Mouse (Mus musculus) lung, postnatal 0 days (tissue): Measurements from ENCODE around the gene Clca4b. TPM values are rescaled to one million over a fixed set of nuclear protein-coding genes. Genes with fewer than 3 reads are reported as not detected.
"Not testable (repeated sequence)": the region's sequence is repeated elsewhere in the genome, so short reads cannot be mapped to it uniquely, and the experiment has no call there.

Experiments
- ATAC-seq: fragments of 200-750 bp; cut with Nextera tagmentation; 2 replicates; pipeline ENCODE4 v1.8.0; 2017; ENCODE audit warnings: moderate library complexity
- DNase-seq: peaks from one replicate; pipeline ENCODE4 v3.0.0-alpha.2; 2016; ENCODE audit warnings: low spot score
- H3K27ac ChIP-seq: fragments of 300-500 bp; sonication (generic); 2 replicates; pipeline ENCODE4 v1.5.1; 2014; ENCODE audit warnings: antibody characterized with exemption, mild to moderate bottlenecking, low read length, mixed read lengths
- H3K27me3 ChIP-seq: fragments of 300-500 bp; sonication (generic); replicated peaks from 2 replicates; pipeline ENCODE4 v1.6.1; 2014; ENCODE audit warnings: low read length, mixed read lengths; ENCODE audit not compliant: insufficient read depth
- H3K36me3 ChIP-seq: fragments of 300-500 bp; sonication (generic); 2 replicates; pipeline ENCODE4 v1.6.1; 2014; ENCODE audit warnings: low read length, mixed read lengths; ENCODE audit not compliant: insufficient read depth
- H3K4me1 ChIP-seq: fragments of 300-500 bp; sonication (generic); 2 replicates; pipeline ENCODE4 v1.6.1; 2014; ENCODE audit warnings: antibody characterized with exemption, low read depth, low read length, mixed read lengths; ENCODE audit not compliant: insufficient read depth
- H3K4me2 ChIP-seq: fragments of 300-500 bp; sonication (generic); replicated peaks from 2 replicates; pipeline ENCODE4 v1.6.1; 2014; ENCODE audit warnings: low read depth, mild to moderate bottlenecking, low read length, moderate library complexity, mixed read lengths
- H3K4me3 ChIP-seq: fragments of 300-500 bp; sonication (generic); 2 replicates; pipeline ENCODE4 v1.5.1; 2014; ENCODE audit warnings: low read depth, low read length
- H3K9ac ChIP-seq: fragments of 300-500 bp; sonication (generic); replicated peaks from 2 replicates; pipeline ENCODE4 v1.6.1; 2014; ENCODE audit warnings: low read depth, mild to moderate bottlenecking
- H3K9me3 ChIP-seq: fragments of 300-500 bp; sonication (generic); 2 replicates; pipeline ENCODE4 v1.6.1; 2016; ENCODE audit warnings: low read length, mixed read lengths
- CTCF ChIP-seq: IDR thresholded peaks from 2 replicates; pipeline ENCODE4 v1.5.1; 2016; ENCODE audit warnings: antibody characterized with exemption, mild to moderate bottlenecking
- EP300 ChIP-seq: IDR thresholded peaks from 2 replicates; pipeline ENCODE4 v1.6.1; 2016; ENCODE audit warnings: antibody characterized with exemption, mild to moderate bottlenecking, control low read depth
- WGBS: fragments of 180-500 bp; shearing (Covaris S2); extraction: QIAGEN DNeasy Blood & Tissue Kit; methylation state at CpG from one replicate; pipeline ENCODE4 v1.1.7; 2014; 5-methylcytosine and 5-hydroxymethylcytosine counted together
- polyA plus RNA-seq: library from polyadenylated mRNA; unstranded; fragments of >200 nt; fragmentation: Nextera tagmentation; extraction: Ambion mirVana; gene quantifications from 2 replicates; pipeline ENCODE4 v1.2.1, GENCODE M21; 2015

Clca4b gene
- polyA plus RNA-seq, 1 experiment from 2014 or later: not detected

DNA sequence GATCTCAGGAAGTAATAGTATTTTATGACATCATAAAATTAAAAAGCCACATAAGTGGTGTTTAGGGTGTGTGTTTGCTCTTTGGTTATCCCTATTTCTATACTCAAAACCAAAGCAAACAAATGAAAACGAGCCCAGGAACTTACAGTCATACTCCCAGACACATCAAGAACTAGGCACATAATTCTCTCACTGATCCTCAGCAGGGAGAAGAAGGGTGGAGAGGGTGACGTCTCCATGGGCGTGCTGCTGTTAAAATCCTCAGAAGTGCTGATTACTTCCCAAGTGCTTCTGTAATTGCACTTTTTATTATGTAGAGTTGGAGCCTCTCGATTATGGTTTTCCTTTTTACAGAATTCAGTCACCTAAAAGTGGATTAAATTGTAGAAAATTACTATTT is 33.7 kb upstream of the Clca4b start:
- Histone ChIP-seq H3K27ac (no peak overlapping the region), H3K9me3 (no peaks in the 10 kb centered on the region), H3K9ac (no peak overlapping the region), H3K4me1 (no peaks in the 10 kb centered on the region), H3K36me3 (no peaks in the 10 kb centered on the region), H3K27me3 (no peaks in the 10 kb centered on the region), H3K4me2 (no peak overlapping the region), H3K4me3 (no peak overlapping the region)
- TF ChIP-seq EP300: no peak
- no peak for TF ChIP-seq CTCF
- 46% methylated on average over 4 of the region's 4 CpGs for WGBS
- DNase-seq (no peak), ATAC-seq (no peak)

DNA sequence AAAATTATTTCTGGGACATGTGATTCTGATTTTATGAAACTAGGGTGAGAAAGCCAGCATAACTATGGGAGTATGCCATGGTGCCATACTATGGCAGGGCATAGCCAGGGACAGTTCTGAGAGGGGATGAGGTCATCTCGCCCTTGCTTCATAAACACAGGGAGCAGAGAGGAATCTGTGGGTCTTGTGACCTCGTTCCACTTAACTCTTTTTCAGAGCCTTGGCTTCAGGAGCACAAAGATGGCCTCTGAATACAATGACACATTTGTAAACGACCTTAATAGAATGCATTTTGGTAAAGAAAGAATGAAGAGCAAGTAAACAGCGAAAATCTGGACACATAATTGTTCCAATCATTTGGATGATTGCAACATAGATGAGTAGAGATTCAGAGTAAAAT is 18.5 kb upstream of the Clca4b start:
- no peak for ATAC-seq
- 58% methylated on average over 4 of the region's 4 CpGs for WGBS
- Histone ChIP-seq H3K9me3 (no peaks in the 10 kb centered on the region), H3K4me3 (no peak overlapping the region), H3K36me3 (no peaks in the 10 kb centered on the region), H3K9ac (no peak overlapping the region), H3K27me3 (no peaks in the 10 kb centered on the region), H3K27ac (no peak overlapping the region), H3K4me1 (no peaks in the 10 kb centered on the region), H3K4me2 (no peak overlapping the region)
- DNase-seq: no peak
- TF ChIP-seq CTCF (no peak), EP300 (no peak)

DNA sequence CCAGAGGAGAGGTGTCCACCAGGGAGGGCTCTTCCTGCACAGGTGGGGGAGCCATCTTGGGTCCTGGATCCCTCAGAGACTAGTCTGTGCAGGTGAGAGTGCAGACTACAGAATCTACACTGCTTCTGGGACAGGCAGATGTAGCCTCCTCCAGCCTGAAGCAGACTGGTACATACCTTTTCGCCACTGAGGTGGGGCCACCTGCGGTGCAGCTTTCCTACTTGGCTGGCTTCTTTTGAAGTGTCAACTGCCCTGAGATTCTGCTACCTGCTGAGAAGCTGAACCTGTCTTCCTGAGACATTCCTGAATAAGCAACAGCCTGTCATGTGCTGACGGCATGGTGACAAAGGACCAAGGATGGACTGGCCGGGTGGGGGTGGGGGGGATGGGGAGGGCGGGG is 15.0 kb upstream of the Clca4b start:
- H3K4me2 ChIP-seq, H3K27ac ChIP-seq, H3K9ac ChIP-seq, ATAC-seq, H3K27me3 ChIP-seq, H3K4me3 ChIP-seq, DNase-seq, H3K4me1 ChIP-seq, H3K9me3 ChIP-seq, H3K36me3 ChIP-seq: not testable (repeated sequence)
- 32% methylated on average over 5 of the region's 5 CpGs for WGBS

DNA sequence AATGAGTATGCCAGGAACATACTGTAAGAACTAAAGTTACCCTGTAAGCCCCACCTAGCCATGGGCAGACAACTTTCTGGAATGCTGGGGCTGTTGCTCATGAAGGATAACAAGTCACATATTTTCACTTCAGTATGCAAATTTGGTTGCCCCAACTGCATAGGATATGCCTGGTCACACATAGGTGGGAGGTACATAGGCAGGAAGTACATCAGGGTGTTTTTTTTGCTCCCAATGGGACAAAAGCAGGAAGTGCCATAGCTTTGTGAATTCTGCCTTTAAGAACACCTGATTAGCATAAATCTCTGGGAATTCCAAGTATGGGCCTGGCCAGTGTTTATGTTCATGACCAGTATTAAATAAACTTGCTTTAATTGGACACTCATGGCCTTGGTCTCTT is 1.3 kb upstream of the Clca4b start:
- DNase-seq, H3K9ac ChIP-seq, H3K4me3 ChIP-seq, H3K4me2 ChIP-seq, ATAC-seq, H3K36me3 ChIP-seq, H3K27ac ChIP-seq, H3K9me3 ChIP-seq, H3K4me1 ChIP-seq, H3K27me3 ChIP-seq: not testable (repeated sequence)

DNA sequence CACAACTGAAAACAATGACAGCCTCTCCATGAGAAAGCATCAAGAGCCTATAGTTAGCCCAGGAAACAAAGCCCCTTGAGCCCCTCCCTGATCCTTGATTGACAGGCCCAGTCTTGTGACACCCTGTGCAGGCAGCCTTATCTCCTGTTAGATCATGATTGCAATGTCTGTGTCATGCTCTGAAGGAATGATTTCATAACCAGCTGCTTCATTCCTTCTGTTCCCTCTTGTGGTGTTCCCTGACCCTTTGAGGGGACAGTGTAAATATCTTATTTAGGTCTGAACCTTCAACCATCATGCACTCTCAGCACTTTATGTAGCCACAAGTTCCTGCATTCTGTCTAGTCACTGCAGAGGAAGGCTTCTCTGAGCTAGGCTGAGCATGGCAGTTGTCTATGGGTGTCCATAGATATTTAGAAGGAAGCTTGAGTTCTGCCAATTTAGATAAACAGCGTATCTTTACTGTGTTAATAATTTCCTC is 722 bp upstream of the Clca4b start:
- no peak overlapping the region for H3K4me3 ChIP-seq
- no peaks in the 10 kb centered on the region for H3K4me1 ChIP-seq
- no peak for ATAC-seq
- no peak overlapping the region for H3K27ac ChIP-seq
- 84% methylated on average over 1 of the region's 1 CpGs for WGBS
- no peak for TF ChIP-seq CTCF
- no peak for TF ChIP-seq EP300
- H3K36me3 ChIP-seq: no peaks in the 10 kb centered on the region
- no peaks in the 10 kb centered on the region for H3K27me3 ChIP-seq
- H3K4me2 ChIP-seq: no peak overlapping the region
- DNase-seq: no peak
- no peaks in the 10 kb centered on the region for H3K9me3 ChIP-seq
- no peak overlapping the region for H3K9ac ChIP-seq

DNA sequence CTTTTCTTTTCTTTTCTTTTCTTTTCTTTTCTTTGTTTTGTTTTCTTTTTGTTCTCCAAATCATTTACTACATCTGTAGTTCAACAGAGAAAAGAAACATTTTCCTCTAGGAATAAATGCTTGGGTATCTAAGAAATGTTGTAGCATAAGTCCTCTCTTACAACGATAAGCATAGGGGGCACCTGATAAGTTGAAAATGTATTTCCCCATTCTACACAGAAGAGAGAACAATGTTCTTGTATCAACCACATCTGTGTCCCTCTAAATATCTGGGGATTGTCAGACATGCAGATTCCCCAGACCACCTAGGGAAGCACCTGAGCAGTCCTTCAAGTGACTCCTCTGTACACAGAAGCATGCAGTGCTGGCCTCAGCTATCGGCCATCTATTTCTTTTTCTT is 18.3 kb downstream of the Clca4b start:
- H3K9me3 ChIP-seq: no peaks in the 10 kb centered on the region
- TF ChIP-seq CTCF: no peak
- no peak for TF ChIP-seq EP300
- WGBS: 88% methylated on average over 2 of the region's 2 CpGs
- DNase-seq: no peak
- no peaks in the 10 kb centered on the region for H3K36me3 ChIP-seq
- no peak overlapping the region for H3K9ac ChIP-seq
- H3K27ac ChIP-seq: no peak overlapping the region
- H3K4me2 ChIP-seq: no peak overlapping the region
- no peak for ATAC-seq
- H3K4me1 ChIP-seq: no peaks in the 10 kb centered on the region
- no peaks in the 10 kb centered on the region for H3K27me3 ChIP-seq
- H3K4me3 ChIP-seq: no peak overlapping the region

DNA sequence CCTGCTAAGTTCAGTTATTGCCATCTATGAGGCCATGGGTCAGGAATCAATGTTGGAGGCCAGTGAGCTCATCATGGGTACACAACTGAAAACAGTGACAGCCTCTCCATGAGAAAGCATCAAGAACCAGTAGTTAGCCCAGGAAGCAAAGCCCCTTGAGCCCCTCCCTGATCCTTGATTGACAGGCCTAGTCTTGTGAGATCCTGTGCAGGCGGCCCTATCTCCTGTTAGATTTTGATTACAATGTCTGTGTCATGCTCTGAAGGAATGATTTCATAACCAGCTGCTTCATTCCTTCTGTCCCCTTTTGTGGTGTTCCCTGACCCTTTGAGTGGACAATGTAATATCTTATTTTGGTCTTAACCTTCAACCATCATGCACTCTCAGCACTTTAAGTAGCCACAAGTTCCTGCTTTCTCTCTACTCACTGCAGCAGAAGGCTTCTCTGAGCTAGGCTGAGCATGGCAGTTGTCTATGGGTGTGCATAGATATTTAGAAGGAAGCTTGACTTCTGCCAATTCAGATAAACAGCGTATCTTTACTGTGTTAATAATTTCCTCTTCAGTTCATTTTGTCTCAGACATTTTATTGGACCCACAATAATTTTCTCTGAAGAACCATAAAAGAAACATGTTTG is 35.2 kb downstream of the Clca4b start:
- no peak overlapping the region for H3K4me3 ChIP-seq
- H3K9ac ChIP-seq: no peak overlapping the region
- DNase-seq (no peak), ATAC-seq (no peak)
- H3K9me3 ChIP-seq: no peaks in the 10 kb centered on the region
- H3K27ac ChIP-seq: no peak overlapping the region
- no peaks in the 10 kb centered on the region for H3K27me3 ChIP-seq
- H3K36me3 ChIP-seq: no peaks in the 10 kb centered on the region
- H3K4me2 ChIP-seq: no peak overlapping the region
- WGBS: 83% methylated on average over 2 of the region's 2 CpGs
- H3K4me1 ChIP-seq: no peaks in the 10 kb centered on the region
- TF ChIP-seq CTCF (no peak), EP300 (no peak)
